Mouse (Mus musculus): ENCODE results near the gene Bicra. TPM values are rescaled to one million over a fixed set of nuclear protein-coding genes. Genes with fewer than 3 reads are reported as not detected.

Bicra gene
- polyA plus RNA-seq, 1 experiment from 2014 or later: 2.9 TPM

DNA sequence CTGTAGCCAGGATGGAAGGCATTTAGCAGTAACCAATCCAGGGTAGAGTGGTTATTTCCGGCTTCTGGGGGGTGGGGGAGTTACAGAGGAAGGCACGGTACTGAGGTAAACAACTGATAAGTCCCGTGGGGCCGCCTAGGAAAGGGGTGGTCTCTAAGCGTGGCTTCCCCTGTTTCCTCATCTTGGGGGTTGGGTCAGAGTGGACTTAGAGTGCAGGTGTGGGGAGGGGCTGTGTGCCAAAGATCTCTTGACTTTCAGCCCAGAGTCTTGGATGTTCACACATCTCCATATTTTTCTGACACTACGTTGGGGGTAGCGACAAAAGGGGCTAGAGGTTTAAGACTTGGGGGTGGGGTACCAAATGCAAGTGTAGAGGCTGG, 1.6 kb downstream of the Bicra start:
- H3K27ac ChIP-seq: peak overlapping the region; percentile 94
- peak overlapping the region; percentile 93 for H3K9ac ChIP-seq
- peaks cover 71% of the 10 kb centered on the region for H3K4me1 ChIP-seq
- no peaks in the 10 kb centered on the region for H3K9me3 ChIP-seq (replicated peaks)
- H3K4me3 ChIP-seq: peak overlapping the region; percentile 86
- H3K4me2 ChIP-seq: peak overlapping the region; percentile 99
- under 1% methylated on average over 7 of the region's 7 CpGs for WGBS (ENCODE audit: insufficient replicate concordance)
- peaks cover 16% of the 10 kb centered on the region; the same call in 1 of the 2 replicates for H3K36me3 ChIP-seq
- no peaks in the 10 kb centered on the region for H3K27me3 ChIP-seq (replicated peaks)
- ATAC-seq: peak; percentile 66

DNA sequence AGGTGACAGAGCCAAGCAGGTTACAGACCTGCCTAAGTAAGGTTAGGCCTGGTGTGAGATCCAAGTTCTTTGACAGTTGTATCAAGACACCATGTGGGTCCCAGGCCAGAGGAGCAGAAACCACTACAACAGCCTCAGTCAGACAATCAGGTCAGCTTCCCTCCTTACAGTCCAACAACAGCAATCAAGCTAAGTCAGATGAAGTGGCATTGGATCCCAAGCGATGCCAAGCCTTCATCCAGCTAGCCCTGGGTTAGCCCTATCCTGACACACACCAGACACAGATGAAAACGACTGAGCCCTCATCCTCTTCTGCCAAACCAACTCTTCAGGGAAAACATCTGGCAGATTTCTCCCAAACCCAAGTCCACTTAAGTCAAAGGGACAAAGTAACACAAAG, 2.2 kb downstream of the Bicra start:
- Histone ChIP-seq H3K36me3 (peaks cover 16% of the 10 kb centered on the region; the same call in 1 of the 2 replicates), H3K4me2 (peak overlapping the region; percentile 99), H3K27me3 (replicated peaks) (no peaks in the 10 kb centered on the region), H3K4me1 (peaks cover 71% of the 10 kb centered on the region), H3K27ac (peak overlapping the region; percentile 94), H3K9ac (peak overlapping the region; percentile 93), H3K9me3 (replicated peaks) (no peaks in the 10 kb centered on the region), H3K4me3 (peak overlapping the region; percentile 86)
- no peak for ATAC-seq
- 29% methylated on average over 2 of the region's 2 CpGs for WGBS (ENCODE audit: insufficient replicate concordance)

DNA sequence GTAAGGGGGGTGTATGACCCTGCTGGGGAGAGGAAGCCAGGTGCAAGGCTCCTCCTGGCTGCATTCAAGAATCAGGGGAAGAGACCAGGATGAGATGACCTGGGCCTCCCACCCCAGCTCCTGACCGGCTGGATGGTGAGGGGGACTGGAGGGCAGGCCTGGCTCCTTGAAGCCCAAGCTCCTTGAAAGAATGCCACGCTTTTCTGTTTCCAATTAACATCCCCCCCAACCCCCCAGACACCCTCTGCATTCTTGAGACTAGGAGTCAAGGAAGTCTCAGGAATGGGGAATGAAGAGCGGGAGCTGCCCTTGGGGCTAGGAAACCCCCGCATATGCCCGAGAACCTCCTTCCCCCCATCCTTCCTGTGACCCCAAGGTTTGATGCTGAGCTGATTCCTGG, 3.2 kb downstream of the Bicra start:
- Histone ChIP-seq H3K4me3 (peak overlapping the region; percentile 86), H3K9me3 (replicated peaks) (no peaks in the 10 kb centered on the region), H3K4me1 (peaks cover 71% of the 10 kb centered on the region), H3K27ac (peak overlapping the region; percentile 94), H3K36me3 (peaks cover 16% of the 10 kb centered on the region; the same call in 1 of the 2 replicates), H3K9ac (peak overlapping the region; percentile 93; the same call in 1 of the 2 replicates), H3K27me3 (replicated peaks) (no peaks in the 10 kb centered on the region), H3K4me2 (peak overlapping the region; percentile 99)
- WGBS (ENCODE audit: insufficient replicate concordance): 64% methylated on average over 5 of the region's 5 CpGs
- ATAC-seq: no peak

DNA sequence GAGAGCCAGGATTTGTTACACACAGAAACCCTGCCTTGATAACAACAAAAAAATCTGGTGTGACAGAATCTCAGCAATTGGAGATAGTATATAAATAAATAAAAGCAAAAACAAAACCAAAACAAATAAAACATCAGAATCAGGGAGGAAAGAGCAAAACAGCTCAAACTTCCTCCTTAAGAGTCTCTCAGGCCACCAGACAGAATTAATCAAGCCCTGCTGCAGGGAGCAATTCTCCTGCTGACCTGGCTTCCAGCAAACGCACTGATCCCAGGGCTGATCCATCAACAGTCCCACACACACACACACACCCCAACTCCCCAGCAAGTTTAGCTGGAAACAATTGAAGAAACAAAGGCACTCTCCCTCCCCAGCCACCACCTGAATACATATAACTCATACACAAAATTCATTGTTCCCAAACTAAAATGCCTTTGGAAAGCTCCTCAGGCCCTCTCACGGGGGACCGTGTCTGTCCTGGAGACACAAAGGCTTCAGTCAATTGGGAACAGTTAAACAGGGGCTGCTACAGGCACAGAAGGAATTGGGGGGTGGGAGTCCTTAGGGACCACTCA, 3.8 kb downstream of the Bicra start:
- peaks cover 71% of the 10 kb centered on the region for H3K4me1 ChIP-seq
- H3K4me2 ChIP-seq: peak overlapping the region; percentile 43

DNA sequence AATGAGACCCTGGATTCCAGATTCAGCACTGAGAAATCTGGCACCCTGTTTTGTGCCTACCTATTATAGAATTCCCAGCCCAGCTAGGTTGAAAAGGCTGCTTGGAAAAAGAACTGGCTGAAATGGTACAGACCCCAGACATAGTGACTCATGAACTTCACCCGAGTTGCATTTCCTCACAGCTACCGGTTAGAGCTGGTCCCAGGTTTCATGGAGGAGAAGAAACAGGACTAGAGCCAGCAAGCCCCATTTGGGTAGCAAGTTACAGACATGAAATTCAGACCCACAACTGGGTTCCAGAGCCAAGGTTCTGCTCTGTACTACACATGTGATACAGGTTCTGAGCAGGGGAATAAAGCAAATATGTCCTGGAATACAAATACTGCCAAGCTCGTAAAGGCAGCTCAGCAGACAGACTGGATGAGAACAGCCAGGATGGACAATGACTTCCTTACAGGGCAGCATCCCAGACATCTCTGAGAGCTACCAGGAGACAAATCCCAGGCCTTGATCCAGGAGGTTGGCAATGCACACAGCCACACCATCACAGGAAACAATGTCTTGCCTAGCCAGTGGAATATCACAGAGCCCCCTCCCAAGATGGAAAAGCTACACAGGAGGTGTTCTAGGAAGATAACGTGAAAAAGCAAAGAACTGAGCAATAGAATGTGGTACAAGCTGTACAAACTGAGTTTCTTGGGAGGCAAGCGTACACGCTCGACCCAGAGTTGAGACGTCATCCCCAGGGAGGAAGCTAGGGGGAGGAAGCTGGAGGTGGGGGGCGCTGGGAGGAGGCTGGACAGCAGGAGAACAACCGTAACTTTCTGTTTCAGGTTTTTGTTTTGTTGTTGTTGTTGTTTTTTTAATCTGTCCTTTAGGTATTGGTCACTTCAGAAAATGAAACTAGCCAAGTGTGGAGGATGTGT, 4.6 kb downstream of the Bicra start:
- Histone ChIP-seq H3K4me2 (peak overlapping the region; percentile 43), H3K4me1 (peaks cover 77% of the 10 kb centered on the region), H3K27ac (no peak overlapping the region), H3K9ac (no peak overlapping the region; the same call in 1 of the 2 replicates), H3K36me3 (peaks cover 16% of the 10 kb centered on the region; the same call in 1 of the 2 replicates), H3K4me3 (no peak overlapping the region), H3K27me3 (replicated peaks) (no peaks in the 10 kb centered on the region), H3K9me3 (replicated peaks) (no peaks in the 10 kb centered on the region)
- no peak for ATAC-seq
- WGBS (ENCODE audit: insufficient replicate concordance): 52% methylated on average over 10 of the region's 10 CpGs

More for the DNA sequence above, 3.8 kb downstream of the Bicra start:
- Histone ChIP-seq H3K27me3 (replicated peaks) (no peaks in the 10 kb centered on the region), H3K9ac (no peak overlapping the region; the same call in 1 of the 2 replicates), H3K27ac (no peak overlapping the region; the same call in 1 of the 2 replicates), H3K36me3 (peaks cover 16% of the 10 kb centered on the region; the same call in 1 of the 2 replicates), H3K4me3 (no peak overlapping the region; the same call in 1 of the 2 replicates), H3K9me3 (replicated peaks) (no peaks in the 10 kb centered on the region)
- no peak for ATAC-seq
- WGBS (ENCODE audit: insufficient replicate concordance): 49% methylated on average over 3 of the region's 3 CpGs

DNA sequence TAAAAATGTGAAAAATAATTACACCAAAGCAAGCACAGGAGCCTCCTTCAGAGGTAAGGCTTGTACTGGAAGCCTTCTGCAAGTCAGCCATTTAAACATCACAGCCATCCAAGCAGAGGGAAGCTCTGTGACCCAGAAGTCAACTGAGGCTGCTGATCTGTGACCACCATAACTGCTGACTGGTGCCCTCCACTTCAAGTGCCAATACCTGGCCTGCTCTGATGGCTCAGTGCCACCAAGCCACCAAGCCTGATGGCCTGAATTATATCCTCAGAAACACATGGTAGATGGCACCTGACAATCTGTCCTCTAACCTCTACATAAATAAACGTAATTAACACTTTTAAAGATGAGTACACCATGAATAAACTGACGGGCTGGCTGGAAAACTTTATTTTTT, 6.5 kb downstream of the Bicra start:
- 79% methylated on average over 2 of the region's 2 CpGs for WGBS (ENCODE audit: insufficient replicate concordance)
- no peak for ATAC-seq
- H3K4me1 ChIP-seq: peaks cover 82% of the 10 kb centered on the region
- no peak overlapping the region for H3K4me2 ChIP-seq
- no peak overlapping the region for H3K4me3 ChIP-seq
- no peak overlapping the region for H3K27ac ChIP-seq
- H3K9ac ChIP-seq: no peak overlapping the region
- H3K36me3 ChIP-seq: peaks cover 16% of the 10 kb centered on the region; the same call in 1 of the 2 replicates
- H3K9me3 ChIP-seq (replicated peaks): no peaks in the 10 kb centered on the region
- no peaks in the 10 kb centered on the region for H3K27me3 ChIP-seq (replicated peaks)

DNA sequence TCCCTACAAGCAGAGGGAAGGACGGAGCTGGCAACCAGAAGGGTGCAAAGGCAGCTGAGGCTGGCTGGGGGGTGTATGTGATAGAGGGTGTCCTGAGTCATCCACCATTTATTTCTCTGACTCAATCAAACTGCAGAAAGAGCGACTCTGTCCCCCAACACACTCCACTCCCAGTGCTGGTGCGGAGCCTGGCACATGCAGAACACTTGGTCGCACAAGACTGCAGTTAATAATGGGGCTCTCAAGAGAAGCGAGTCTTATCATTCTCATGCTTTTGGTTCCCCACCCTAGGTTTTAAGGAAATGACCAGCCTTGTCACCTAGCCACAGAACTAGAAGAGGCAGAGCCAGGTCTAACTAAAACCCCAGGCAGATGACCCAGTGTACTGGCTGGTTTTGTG, 8.4 kb downstream of the Bicra start:
- Histone ChIP-seq H3K36me3 (peaks cover 16% of the 10 kb centered on the region; the same call in 1 of the 2 replicates), H3K9me3 (replicated peaks) (no peaks in the 10 kb centered on the region), H3K27ac (peak overlapping the region; percentile 58), H3K4me3 (no peak overlapping the region; the same call in 1 of the 2 replicates), H3K9ac (peak overlapping the region; percentile 25; the same call in 1 of the 2 replicates), H3K4me2 (peak overlapping the region; percentile 45), H3K27me3 (replicated peaks) (no peaks in the 10 kb centered on the region), H3K4me1 (peaks cover 70% of the 10 kb centered on the region)
- peak; percentile 69 for ATAC-seq
- WGBS (ENCODE audit: insufficient replicate concordance): 37% methylated on average over 5 of the region's 5 CpGs

DNA sequence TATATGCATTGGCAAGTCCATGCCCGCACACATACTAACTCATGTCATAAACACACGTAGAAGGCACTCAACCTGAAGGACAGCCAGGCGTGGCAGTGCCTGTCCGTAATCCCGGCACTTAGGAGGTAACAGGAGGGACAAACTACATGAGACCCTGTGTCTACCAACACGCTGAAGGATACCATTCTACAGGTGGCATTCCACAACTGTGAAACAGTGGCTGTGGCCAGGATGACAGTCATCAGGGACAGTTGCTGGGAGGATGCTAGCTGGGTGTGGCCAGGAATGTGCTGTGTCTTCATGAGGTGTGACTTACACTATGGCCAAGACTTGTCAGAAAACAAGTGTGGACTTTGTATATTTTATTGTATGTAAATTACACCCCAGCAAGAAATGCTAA, 10.7 kb downstream of the Bicra start:
- Histone ChIP-seq H3K4me2 (no peak overlapping the region), H3K27me3 (replicated peaks) (no peaks in the 10 kb centered on the region), H3K36me3 (peaks cover 11% of the 10 kb centered on the region), H3K9me3 (replicated peaks) (no peaks in the 10 kb centered on the region), H3K9ac (no peak overlapping the region), H3K4me1 (peaks cover 64% of the 10 kb centered on the region), H3K4me3 (no peak overlapping the region), H3K27ac (no peak overlapping the region)
- ATAC-seq: no peak
- WGBS (ENCODE audit: insufficient replicate concordance): 88% methylated on average over 6 of the region's 6 CpGs

DNA sequence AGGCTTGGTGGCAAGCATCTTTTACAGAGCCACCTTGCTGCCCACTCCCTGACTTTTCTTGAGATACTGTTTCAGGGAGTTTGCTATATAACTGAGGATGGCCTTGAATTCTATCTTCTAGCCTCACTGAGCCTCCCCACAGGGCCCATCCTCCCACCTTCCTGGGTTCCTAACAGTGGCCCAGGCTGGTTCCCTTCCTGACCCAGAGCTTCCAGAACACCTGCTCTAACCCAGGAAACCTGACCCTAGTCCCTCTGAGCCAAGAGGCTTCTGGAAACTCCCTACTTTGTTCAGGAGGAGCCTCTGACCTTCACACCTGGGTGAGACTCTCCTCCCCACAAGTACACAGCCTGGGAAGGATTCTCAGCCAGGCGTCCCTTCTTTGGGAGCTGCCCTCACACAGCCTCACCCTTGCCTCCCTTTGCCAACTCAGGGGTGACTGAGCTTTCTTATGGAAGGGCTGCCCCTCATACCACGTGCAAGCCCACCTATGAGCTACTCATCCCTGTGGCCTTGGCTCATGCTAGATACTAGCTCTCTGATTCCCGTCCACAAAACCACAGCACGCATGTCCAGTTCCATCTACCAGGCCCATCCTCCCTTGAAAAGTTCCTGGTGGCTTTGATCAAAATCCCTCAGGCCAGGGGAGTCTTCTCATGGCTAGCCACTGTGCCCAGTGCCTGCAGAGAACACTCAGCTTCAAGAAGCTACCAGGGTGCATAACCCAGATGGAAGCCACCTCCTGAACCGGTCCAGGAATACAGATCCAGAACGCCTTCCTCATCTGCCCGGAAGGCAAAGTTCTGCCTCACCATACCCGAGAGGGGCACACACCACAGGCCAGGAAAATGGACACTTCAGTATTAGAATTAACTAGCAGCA, 13.9 kb downstream of the Bicra start:
- Histone ChIP-seq H3K4me1 (peaks cover 43% of the 10 kb centered on the region), H3K4me3 (no peak overlapping the region), H3K27me3 (replicated peaks) (no peaks in the 10 kb centered on the region), H3K27ac (no peak overlapping the region), H3K36me3 (peaks cover 24% of the 10 kb centered on the region; the same call in 1 of the 2 replicates), H3K9ac (no peak overlapping the region), H3K4me2 (no peak overlapping the region), H3K9me3 (replicated peaks) (no peaks in the 10 kb centered on the region)
- WGBS (ENCODE audit: insufficient replicate concordance): 79% methylated on average over 8 of the region's 8 CpGs
- no peak for ATAC-seq

DNA sequence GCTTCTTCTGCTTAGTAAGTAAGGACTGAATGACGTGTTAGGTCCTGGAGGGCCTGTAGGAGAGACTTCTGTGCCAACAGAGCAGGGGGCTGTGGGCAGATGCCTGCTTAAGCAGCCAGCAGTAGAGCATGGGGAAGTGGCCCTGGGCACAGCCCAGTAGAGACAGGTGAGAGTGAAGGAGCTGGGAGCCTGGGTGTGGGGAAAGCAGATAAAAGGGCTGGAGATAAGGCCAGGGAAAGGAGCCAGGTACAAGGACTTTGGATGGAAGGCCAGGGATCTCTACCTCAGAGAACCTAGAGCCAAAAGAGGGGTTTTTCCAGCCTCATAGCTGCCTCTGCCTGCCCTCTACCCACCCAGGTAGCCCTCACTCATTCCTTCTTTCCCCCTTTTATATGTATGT, 14.7 kb downstream of the Bicra start:
- H3K9ac ChIP-seq: 0 out of 2 replicates have a peak overlapping the region, but pooled peaks have one; percentile 18
- peaks cover 40% of the 10 kb centered on the region for H3K4me1 ChIP-seq
- 70% methylated on average over 1 of the region's 1 CpGs for WGBS (ENCODE audit: insufficient replicate concordance)
- H3K27me3 ChIP-seq (replicated peaks): no peaks in the 10 kb centered on the region
- H3K27ac ChIP-seq: no peak overlapping the region
- no peaks in the 10 kb centered on the region for H3K9me3 ChIP-seq (replicated peaks)
- peaks cover 27% of the 10 kb centered on the region; the same call in 1 of the 2 replicates for H3K36me3 ChIP-seq
- H3K4me2 ChIP-seq: no peak overlapping the region
- ATAC-seq: no peak
- no peak overlapping the region for H3K4me3 ChIP-seq

DNA sequence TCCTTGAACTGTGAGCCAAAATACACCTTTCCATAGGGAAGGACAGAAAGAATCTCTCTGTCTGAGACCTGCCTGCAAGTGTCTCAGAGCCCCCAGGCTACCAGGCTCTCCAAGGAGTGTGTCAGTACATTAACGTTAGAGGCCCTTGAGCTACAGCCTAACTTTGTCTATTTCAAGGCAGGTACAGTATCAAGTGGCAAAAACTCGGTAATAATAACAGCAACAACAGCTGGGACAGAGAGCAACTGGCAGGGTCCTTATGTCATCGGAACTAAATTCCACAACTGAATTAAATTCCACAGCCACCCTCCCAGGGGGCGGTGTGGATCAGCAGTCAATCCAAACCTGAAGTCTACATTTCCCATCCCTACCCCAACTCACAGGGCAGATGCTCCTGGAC, 16.6 kb downstream of the Bicra start:
- H3K9me3 ChIP-seq (replicated peaks): no peaks in the 10 kb centered on the region
- peaks cover 35% of the 10 kb centered on the region for H3K36me3 ChIP-seq
- no peak overlapping the region for H3K4me3 ChIP-seq
- H3K9ac ChIP-seq: no peak overlapping the region
- H3K27me3 ChIP-seq (replicated peaks): no peaks in the 10 kb centered on the region
- WGBS (ENCODE audit: insufficient replicate concordance): 82% methylated on average over 4 of the region's 4 CpGs
- no peak for ATAC-seq
- peaks cover 45% of the 10 kb centered on the region for H3K4me1 ChIP-seq
- H3K4me2 ChIP-seq: no peak overlapping the region
- no peak overlapping the region for H3K27ac ChIP-seq

All from liver, embryonic 12.5 days (tissue).